Mouse (Mus musculus): ENCODE results near the gene Yif1a. TPM values are rescaled to one million over a fixed set of nuclear protein-coding genes. Genes with fewer than 3 reads are reported as not detected.

Gene Yif1a
- polyA plus RNA-seq, 1 experiment from 2014 or later = 95.3 TPM

- Histone ChIP-seq H3K27me3 (ENCODE audit: control insufficient read depth, insufficient read depth, low read depth, low read length) (no peaks in the 10 kb centered on the region), H3K4me1 (replicated peaks; ENCODE audit: control insufficient read depth, insufficient read depth, low read length) (peaks cover 13% of the 10 kb centered on the region), H3K36me3 (ENCODE audit: control insufficient read depth, insufficient read depth, low read length) (peaks cover 29% of the 10 kb centered on the region), H3K4me2 (ENCODE audit: low read depth, low read length) (no peak overlapping the region), H3K4me3 (ENCODE audit: low read length) (no peak overlapping the region; the same call in 1 of the 2 replicates), H3K9ac (ENCODE audit: low read length) (peak overlapping the region; percentile 16; the same call in 1 of the 2 replicates), H3K27ac (ENCODE audit: low read length) (peak overlapping the region; percentile 64), H3K9me3 (ENCODE audit: control insufficient read depth, low read length) (no peaks in the 10 kb centered on the region)
- 62% methylated on average over 18 of the region's 18 CpGs for WGBS
- no peak for ATAC-seq (ENCODE audit: low read depth)
Observed at GRCm38 (mm10) chr19:5107556-5108270, 19.4 kb downstream of the Yif1a start.

- H3K4me1 ChIP-seq (replicated peaks; ENCODE audit: control insufficient read depth, insufficient read depth, low read length) = peaks cover 13% of the 10 kb centered on the region
- H3K27me3 ChIP-seq (ENCODE audit: control insufficient read depth, insufficient read depth, low read depth, low read length) = no peaks in the 10 kb centered on the region
- H3K36me3 ChIP-seq (ENCODE audit: control insufficient read depth, insufficient read depth, low read length) = peaks cover 28% of the 10 kb centered on the region
- no peak overlapping the region for H3K9ac ChIP-seq (ENCODE audit: low read length)
- H3K4me2 ChIP-seq (ENCODE audit: low read depth, low read length) = no peak overlapping the region
- WGBS = 18% methylated on average over 5 of the region's 5 CpGs
- peak overlapping the region; percentile 64 for H3K27ac ChIP-seq (ENCODE audit: low read length)
- ATAC-seq (ENCODE audit: low read depth) = 0 out of 2 replicates have a peak, but pooled peaks have one; percentile 16
- H3K4me3 ChIP-seq (ENCODE audit: low read length) = no peak overlapping the region
- H3K9me3 ChIP-seq (ENCODE audit: control insufficient read depth, low read length) = no peaks in the 10 kb centered on the region
Observed at GRCm38 (mm10) chr19:5108271-5108575, 19.9 kb downstream of the Yif1a start.

- H3K27ac ChIP-seq (ENCODE audit: low read length) = peak overlapping the region; percentile 64
- H3K9me3 ChIP-seq (ENCODE audit: control insufficient read depth, low read length) = no peaks in the 10 kb centered on the region
- H3K36me3 ChIP-seq (ENCODE audit: control insufficient read depth, insufficient read depth, low read length) = peaks cover 24% of the 10 kb centered on the region
- peaks cover 13% of the 10 kb centered on the region for H3K4me1 ChIP-seq (replicated peaks; ENCODE audit: control insufficient read depth, insufficient read depth, low read length)
- no peak overlapping the region for H3K4me3 ChIP-seq (ENCODE audit: low read length)
- H3K27me3 ChIP-seq (ENCODE audit: control insufficient read depth, insufficient read depth, low read depth, low read length) = no peaks in the 10 kb centered on the region
- no peak overlapping the region for H3K9ac ChIP-seq (ENCODE audit: low read length)
- no peak for ATAC-seq (ENCODE audit: low read depth)
- WGBS = 42% methylated on average over 4 of the region's 4 CpGs
- H3K4me2 ChIP-seq (ENCODE audit: low read depth, low read length) = no peak overlapping the region
Observed at GRCm38 (mm10) chr19:5108702-5109101, 20.4 kb downstream of the Yif1a start.

- Histone ChIP-seq H3K9me3 (ENCODE audit: control insufficient read depth, low read length) (no peaks in the 10 kb centered on the region), H3K27me3 (ENCODE audit: control insufficient read depth, insufficient read depth, low read depth, low read length) (no peaks in the 10 kb centered on the region), H3K27ac (ENCODE audit: low read length) (peak overlapping the region; percentile 64; the same call in 1 of the 2 replicates), H3K36me3 (ENCODE audit: control insufficient read depth, insufficient read depth, low read length) (peaks cover 16% of the 10 kb centered on the region), H3K4me1 (replicated peaks; ENCODE audit: control insufficient read depth, insufficient read depth, low read length) (peaks cover 13% of the 10 kb centered on the region), H3K4me2 (ENCODE audit: low read depth, low read length) (no peak overlapping the region), H3K9ac (ENCODE audit: low read length) (no peak overlapping the region), H3K4me3 (ENCODE audit: low read length) (no peak overlapping the region)
- ATAC-seq (ENCODE audit: low read depth) = no peak
- 76% methylated on average over 19 of the region's 19 CpGs for WGBS
Observed at GRCm38 (mm10) chr19:5109659-5110453, 21.5 kb downstream of the Yif1a start.

GRCm38 (mm10) chr19:5113783-5114182, 25.4 kb downstream of the Yif1a start:
- Histone ChIP-seq H3K4me3 (ENCODE audit: low read length) (no peak overlapping the region), H3K36me3 (ENCODE audit: control insufficient read depth, insufficient read depth, low read length) (peaks cover 14% of the 10 kb centered on the region), H3K9ac (ENCODE audit: low read length) (no peak overlapping the region), H3K27me3 (ENCODE audit: control insufficient read depth, insufficient read depth, low read depth, low read length) (no peaks in the 10 kb centered on the region), H3K4me2 (ENCODE audit: low read depth, low read length) (no peak overlapping the region), H3K4me1 (replicated peaks; ENCODE audit: control insufficient read depth, insufficient read depth, low read length) (peaks cover 13% of the 10 kb centered on the region), H3K9me3 (ENCODE audit: control insufficient read depth, low read length) (no peaks in the 10 kb centered on the region), H3K27ac (ENCODE audit: low read length) (no peak overlapping the region)
- WGBS = 95% methylated on average over 7 of the region's 7 CpGs
- no peak for ATAC-seq (ENCODE audit: low read depth)

GRCm38 (mm10) chr19:5117494-5118383, 29.4 kb downstream of the Yif1a start:
- Histone ChIP-seq H3K9ac (ENCODE audit: low read length) (peak overlapping the region; percentile 79), H3K36me3 (ENCODE audit: control insufficient read depth, insufficient read depth, low read length) (0 out of 2 replicates have a peak, but pooled peaks cover 1% of the 10 kb centered on the region), H3K27me3 (ENCODE audit: control insufficient read depth, insufficient read depth, low read depth, low read length) (no peaks in the 10 kb centered on the region), H3K27ac (ENCODE audit: low read length) (peak overlapping the region; percentile 84), H3K4me2 (ENCODE audit: low read depth, low read length) (peak overlapping the region; percentile 82), H3K4me1 (replicated peaks; ENCODE audit: control insufficient read depth, insufficient read depth, low read length) (peaks cover 9% of the 10 kb centered on the region), H3K4me3 (ENCODE audit: low read length) (peak overlapping the region; percentile 93), H3K9me3 (ENCODE audit: control insufficient read depth, low read length) (no peaks in the 10 kb centered on the region)
- 0% methylated on average over 70 of the region's 83 CpGs for WGBS
- peak; percentile 95 for ATAC-seq (ENCODE audit: low read depth)

GRCm38 (mm10) chr19:5118384-5118698, 30.0 kb downstream of the Yif1a start, which contains the start of gene Klc2:
Gene Klc2, minus strand, starts transcription at chr19:5118560.
- WGBS = under 1% methylated on average over 18 of the region's 18 CpGs
- no peak; the same call in 1 of the 2 replicates for ATAC-seq (ENCODE audit: low read depth)
- H3K27me3 ChIP-seq (ENCODE audit: control insufficient read depth, insufficient read depth, low read depth, low read length) = no peaks in the 10 kb centered on the region
- H3K36me3 ChIP-seq (ENCODE audit: control insufficient read depth, insufficient read depth, low read length) = no peaks in the 10 kb centered on the region
- H3K27ac ChIP-seq (ENCODE audit: low read length) = peak within 1 kb of the TSS; percentile 84
- H3K4me1 ChIP-seq (replicated peaks; ENCODE audit: control insufficient read depth, insufficient read depth, low read length) = peaks cover 9% of the 10 kb centered on the region
- peak within 1 kb of the TSS; percentile 82 for H3K4me2 ChIP-seq (ENCODE audit: low read depth, low read length)
- H3K9me3 ChIP-seq (ENCODE audit: control insufficient read depth, low read length) = no peaks in the 10 kb centered on the region
- peak within 1 kb of the TSS; percentile 93 for H3K4me3 ChIP-seq (ENCODE audit: low read length)
- peak within 1 kb of the TSS; percentile 79 for H3K9ac ChIP-seq (ENCODE audit: low read length)

- peaks cover 3% of the 10 kb centered on the region; the same call in 1 of the 2 replicates for H3K4me1 ChIP-seq (replicated peaks; ENCODE audit: control insufficient read depth, insufficient read depth, low read length)
- H3K36me3 ChIP-seq (ENCODE audit: control insufficient read depth, insufficient read depth, low read length) = no peaks in the 10 kb centered on the region
- H3K27ac ChIP-seq (ENCODE audit: low read length) = no peak overlapping the region
- no peaks in the 10 kb centered on the region for H3K27me3 ChIP-seq (ENCODE audit: control insufficient read depth, insufficient read depth, low read depth, low read length)
- no peak for ATAC-seq (ENCODE audit: low read depth)
- no peak overlapping the region for H3K9ac ChIP-seq (ENCODE audit: low read length)
- H3K4me2 ChIP-seq (ENCODE audit: low read depth, low read length) = no peak overlapping the region
- 68% methylated on average over 10 of the region's 10 CpGs for WGBS
- H3K4me3 ChIP-seq (ENCODE audit: low read length) = no peak overlapping the region
- no peaks in the 10 kb centered on the region for H3K9me3 ChIP-seq (ENCODE audit: control insufficient read depth, low read length)
Observed at GRCm38 (mm10) chr19:5122492-5122891, 34.2 kb downstream of the Yif1a start.

Measured in lung, embryonic 16.5 days (tissue).